Mouse (Mus musculus) liver, postnatal 0 days (tissue): Measurements from ENCODE around the gene Gadl1.

Experiments used
- CTCF ChIP-seq: sonication (generic); IDR thresholded peaks from 2 replicates; pipeline ENCODE4 v1.5.1; 2016; ENCODE audit warnings: antibody characterized with exemption, low read depth
- EP300 ChIP-seq: IDR thresholded peaks from 2 replicates; pipeline ENCODE4 v1.6.1; 2016; ENCODE audit warnings: antibody characterized with exemption, low read depth, mild to moderate bottlenecking

DNA sequence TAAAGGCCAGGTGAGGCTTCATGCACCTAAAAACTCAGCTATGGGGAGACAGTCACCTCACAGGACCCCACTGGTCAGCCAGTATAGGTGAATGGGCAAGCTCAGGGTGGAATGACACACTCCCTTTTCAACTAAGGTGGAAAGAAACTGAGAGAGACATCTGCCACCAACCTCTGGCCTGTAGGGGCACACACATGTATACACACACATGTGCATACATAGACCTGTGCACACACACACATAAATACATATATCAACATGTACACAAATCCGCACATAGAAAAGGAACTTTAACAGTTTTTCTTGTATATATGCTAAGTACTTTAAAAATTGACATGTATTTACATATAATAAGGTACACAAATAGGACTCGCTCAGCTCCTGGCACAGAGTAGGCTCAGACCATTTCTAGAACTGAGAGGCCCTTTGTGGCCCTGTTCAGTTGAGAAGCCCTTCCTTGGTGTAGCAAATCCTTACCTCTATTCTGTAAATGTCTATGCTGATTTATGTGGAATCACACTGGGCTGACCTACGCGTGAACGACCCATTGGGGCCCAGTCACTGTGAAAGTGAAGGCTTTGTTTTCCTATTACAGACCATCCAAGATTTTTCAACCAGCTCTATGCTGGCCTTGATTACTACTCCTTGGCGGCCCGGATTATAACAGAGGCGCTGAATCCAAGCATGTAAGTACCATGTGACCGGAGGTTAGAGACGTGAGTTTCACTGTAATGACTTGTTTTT, 34.5 kb downstream of the Gadl1 start:
- TF ChIP-seq CTCF (no peak), EP300 (no peak)
